Mouse (Mus musculus) MEL-GATA-1-ER (cell line): ENCODE measurements around the gene Fhit.
"Not testable (repeated sequence)": the region's sequence is repeated elsewhere in the genome, so short reads cannot be mapped to it uniquely, and the experiment has no call there.

Experiments used
- DNase-seq: peaks from one replicate; pipeline ENCODE4 v3.0.0-alpha.2; 2012; ENCODE audit warnings: low read depth; ENCODE audit errors: extremely low read depth

Fhit gene

GRCm38 (mm10) chr14:10013003-10013816, 1148.6 kb downstream of the Fhit start:
- DNase-seq, result no peak

- DNase-seq, result no peak
Observed at GRCm38 (mm10) chr14:10006278-10006677, 1155.6 kb downstream of the Fhit start.

DNA sequence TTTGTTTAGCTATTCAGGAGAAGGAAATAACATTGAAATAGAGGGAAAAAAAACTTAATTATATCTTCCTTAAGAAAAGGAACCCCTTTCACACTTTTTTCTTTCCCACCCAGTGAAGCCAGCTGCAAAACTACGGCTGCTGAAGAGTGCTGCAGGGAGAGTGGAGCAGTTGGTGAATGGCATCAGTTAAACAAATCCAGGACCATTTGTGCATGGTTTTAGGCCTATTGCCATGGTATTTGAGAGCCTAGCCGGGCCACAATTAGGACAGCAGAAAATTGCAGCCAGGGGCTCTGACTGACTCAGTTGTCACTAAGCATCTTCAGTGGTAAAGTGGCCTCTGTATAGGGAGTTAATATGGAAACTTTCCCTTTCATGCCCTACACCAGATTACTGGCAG, 1158.0 kb downstream of the Fhit start:
- DNase-seq, result no peak

- no peak for DNase-seq
Observed at GRCm38 (mm10) chr14:9990677-9991076, 1171.2 kb downstream of the Fhit start.

DNA sequence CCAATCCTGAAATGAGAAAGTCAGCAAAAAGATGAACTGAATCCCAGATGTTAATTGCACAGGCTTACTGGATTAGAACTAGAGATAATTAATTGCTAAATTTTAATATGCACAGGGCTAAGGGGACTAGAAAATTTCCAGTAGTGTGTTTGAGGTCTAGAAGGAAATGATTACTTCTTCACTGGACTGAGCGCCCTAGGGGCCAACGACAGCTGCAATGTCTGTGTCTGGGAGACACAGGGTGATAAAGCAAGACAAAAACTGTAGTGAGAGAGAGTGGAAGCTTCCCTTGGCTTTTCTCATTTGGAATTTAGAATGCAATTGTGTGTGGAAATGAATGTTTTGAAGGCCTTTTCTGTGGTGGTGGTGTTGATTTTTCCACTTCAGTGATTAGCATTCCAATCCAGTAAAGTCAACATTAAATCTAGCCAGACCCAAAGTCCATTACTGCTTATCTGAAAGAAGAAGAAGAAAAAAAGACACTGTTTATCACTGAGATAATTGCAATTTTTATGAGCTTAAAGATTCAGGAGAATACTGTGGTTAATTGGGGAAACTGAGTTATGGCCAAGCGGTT, 1184.8 kb downstream of the Fhit start:
- DNase-seq, result no peak

- DNase-seq, result no peak
Observed at GRCm38 (mm10) chr14:9974402-9974801, 1187.4 kb downstream of the Fhit start.

- DNase-seq, result no peak
Observed at GRCm38 (mm10) chr14:9963853-9964252, 1198.0 kb downstream of the Fhit start.

DNA sequence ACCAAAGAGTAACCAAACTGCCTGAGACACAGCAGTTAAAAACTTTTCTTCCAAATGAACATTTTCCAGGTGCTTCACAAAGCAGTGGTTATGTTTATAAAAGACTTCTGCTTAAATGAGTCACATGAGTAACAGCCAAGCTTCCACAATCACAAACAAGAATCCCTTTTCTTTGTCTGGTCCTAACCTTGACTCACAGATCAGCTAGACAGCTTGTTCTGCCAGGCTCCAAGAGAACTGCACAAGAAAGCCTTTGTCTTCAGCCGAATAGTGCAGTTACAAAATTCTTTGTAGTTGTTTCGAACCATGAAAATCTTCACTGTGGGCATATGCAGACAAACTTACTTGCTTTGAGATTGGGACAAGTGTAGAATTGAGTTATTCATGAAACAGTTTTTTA, 1201.4 kb downstream of the Fhit start:
- no peak for DNase-seq

DNA sequence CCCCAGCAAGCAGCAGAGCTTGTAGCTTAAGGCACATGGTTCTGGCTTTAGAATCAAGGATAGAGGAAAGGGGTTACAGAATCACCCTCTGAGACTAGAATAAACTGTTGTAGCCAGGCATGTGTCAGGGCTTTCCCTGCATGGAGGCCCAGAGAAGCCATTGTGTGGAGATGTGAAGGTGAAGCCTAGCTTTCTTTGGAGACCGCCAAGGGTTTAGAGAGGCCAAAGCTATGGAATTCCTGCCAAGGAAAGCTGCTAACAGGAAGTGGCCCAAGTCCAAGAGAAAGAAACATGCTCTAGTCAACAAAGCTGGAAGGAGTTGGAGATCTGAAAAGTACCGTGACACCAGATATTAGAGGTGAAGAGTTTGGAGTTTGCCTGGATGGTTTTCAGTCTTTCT, 1262.3 kb downstream of the Fhit start:
- no peak for DNase-seq

DNA sequence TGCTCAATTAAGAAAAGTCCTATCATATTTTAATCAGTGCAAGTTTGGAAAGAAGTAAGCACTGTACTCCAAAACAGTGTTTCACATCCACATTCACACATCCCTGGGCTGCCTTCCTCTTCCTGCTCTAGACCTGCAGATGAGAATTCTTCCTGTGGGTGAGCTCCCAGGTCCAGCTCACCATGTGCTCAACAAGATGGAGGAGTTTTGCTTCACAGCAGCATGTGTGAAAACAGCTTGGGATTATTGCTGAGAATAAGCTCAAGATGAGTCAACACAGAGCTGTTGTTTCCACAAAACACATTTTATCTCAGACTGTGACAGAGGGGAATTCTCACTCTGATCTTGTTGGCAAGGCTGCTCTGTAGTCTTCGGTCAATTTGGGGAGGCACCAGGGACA, 1265.3 kb downstream of the Fhit start:
- DNase-seq, result no peak

DNA sequence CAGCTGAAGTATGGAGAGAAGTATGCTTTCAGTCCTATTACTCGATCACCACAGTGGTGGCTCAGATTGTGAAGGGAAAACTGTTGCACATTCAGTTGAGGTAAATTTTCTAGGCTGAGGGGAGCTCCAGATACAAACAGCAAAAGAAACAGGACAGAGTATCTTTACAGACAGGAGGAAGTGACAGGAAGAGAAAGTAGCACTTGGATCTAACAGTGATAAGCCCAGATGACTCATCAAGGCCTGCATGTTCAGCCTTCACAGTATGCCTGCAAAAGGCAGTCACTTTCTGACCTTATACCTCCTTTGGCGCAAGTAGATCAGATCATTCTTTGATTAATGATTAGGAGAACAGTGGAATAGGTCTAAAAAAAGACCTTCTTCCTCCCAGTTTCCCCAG, 1309.8 kb downstream of the Fhit start:
- DNase-seq, result no peak

- no peak for DNase-seq
Observed at GRCm38 (mm10) chr14:9832290-9832689, 1329.5 kb downstream of the Fhit start.

DNA sequence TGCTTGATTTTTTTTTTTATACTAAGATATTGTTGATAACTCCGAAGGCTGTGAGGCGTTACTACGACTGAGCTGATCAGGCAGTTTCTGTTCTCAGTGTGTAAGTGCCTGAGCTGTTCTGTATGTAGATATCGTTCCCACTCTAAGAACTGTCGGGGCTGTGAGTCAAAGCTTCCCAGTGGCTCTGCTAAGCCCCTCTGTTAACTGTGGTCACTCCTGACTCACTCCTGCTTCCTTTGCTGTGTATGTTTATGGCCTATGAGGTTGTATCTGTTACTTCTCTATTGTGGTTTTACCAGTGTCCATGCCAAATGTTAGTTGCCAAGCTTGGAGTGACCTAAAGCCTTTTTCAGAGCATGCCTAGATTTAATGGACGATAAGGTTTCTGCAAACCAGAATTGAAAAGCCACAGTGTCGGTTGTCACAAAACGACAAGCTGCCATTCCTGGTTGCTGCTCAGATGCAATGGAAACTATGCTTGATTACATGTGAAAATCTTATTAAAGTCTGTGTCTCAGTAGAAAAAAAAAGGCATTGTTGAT, 1333.1 kb downstream of the Fhit start:
- DNase-seq, result not testable (repeated sequence)

- DNase-seq, result no peak
Observed at GRCm38 (mm10) chr14:9815963-9816362, 1345.9 kb downstream of the Fhit start.

- DNase-seq, result no peak
Observed at GRCm38 (mm10) chr14:9811847-9812321, 1350.0 kb downstream of the Fhit start.

GRCm38 (mm10) chr14:9811177-9811846, 1350.5 kb downstream of the Fhit start:
- DNase-seq, result no peak

- no peak for DNase-seq
Observed at GRCm38 (mm10) chr14:9793403-9793802, 1368.4 kb downstream of the Fhit start.

GRCm38 (mm10) chr14:9788402-9788950, 1373.4 kb downstream of the Fhit start:
- DNase-seq, result no peak

DNA sequence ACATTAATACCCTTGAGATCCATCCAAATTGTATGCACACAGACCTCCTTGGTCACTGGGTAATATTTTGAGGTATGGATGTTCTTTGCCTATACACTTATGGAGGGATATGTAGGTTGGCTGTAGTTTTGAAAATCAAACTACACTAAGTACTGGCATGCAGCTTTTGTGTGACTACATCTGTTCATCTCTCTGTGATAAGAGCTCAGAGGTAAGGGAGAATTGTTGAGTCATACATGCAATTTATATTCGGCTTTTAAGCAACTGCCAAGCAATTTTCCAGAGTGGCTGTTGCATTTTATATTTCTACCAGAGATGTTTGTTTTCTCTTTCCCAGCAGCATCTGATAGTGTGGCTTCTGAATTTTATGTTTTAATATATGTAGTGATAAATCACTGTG, 1374.4 kb downstream of the Fhit start:
- no peak for DNase-seq

DNA sequence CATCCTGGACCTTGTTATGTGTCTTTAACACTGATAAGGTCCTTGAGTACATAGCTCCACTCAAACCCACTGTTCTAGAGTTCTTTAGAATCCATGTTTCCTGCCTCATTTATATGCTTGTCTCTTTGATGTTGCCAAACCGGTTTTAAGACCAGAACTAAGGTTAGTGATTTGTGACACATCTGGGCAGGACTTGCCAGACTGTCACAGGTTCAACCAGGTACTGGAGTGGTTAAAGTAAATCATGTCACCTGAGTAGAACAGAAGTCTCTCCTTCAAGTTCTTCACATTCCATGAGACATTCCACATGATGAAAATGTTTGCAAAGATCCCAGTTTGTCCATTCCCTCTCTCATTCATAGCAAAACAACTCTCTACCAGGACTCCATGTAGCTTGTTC, 1376.0 kb downstream of the Fhit start:
- DNase-seq, result no peak

GRCm38 (mm10) chr14:9751341-9751740, 1410.5 kb downstream of the Fhit start:
- no peak for DNase-seq

GRCm38 (mm10) chr14:9748709-9749108, 1413.1 kb downstream of the Fhit start:
- no peak for DNase-seq
